Mouse (Mus musculus) heart, adult 2 months (tissue): Measurements from ENCODE around the gene Romo1.
A peak's percentile ranks its signal among the peaks of the same experiment; 100 is the strongest.

ENCODE experiments used
- CTCF ChIP-seq: fragments of 200-600 bp; IDR thresholded peaks from 2 replicates; pipeline ENCODE4 v1.8.1; 2022; ENCODE audit warnings: antibody characterized with exemption, mild to moderate bottlenecking, moderate library complexity
- EP300 ChIP-seq: fragments of 200-500 bp; IDR thresholded peaks from 2 replicates; pipeline ENCODE4 v1.6.1; 2011; ENCODE audit warnings: low read depth, low read length, control low read depth; ENCODE audit not compliant: insufficient read depth
- POLR2A ChIP-seq: fragments of 200-500 bp; IDR thresholded peaks from 2 replicates; pipeline ENCODE4 v1.6.1; 2011; ENCODE audit warnings: mild to moderate bottlenecking, low read depth, low read length, control low read depth; ENCODE audit not compliant: insufficient read depth

- TF ChIP-seq CTCF (peak; percentile 33), POLR2A (peak; percentile 18; the same call in 1 of the 2 replicates), EP300 (0 out of 2 replicates have a peak, but pooled peaks have one; percentile 40)
Observed at GRCm38 (mm10) chr2:156179046-156179795, 35.4 kb downstream of the Romo1 start.
